Mouse (Mus musculus) fat pad, adult 2 months (tissue): ENCODE measurements around the gene Sgms1.

Source experiments
- DNase-seq: peaks from one replicate; pipeline ENCODE4 v3.0.0-alpha.2; 2011; ENCODE audit warnings: low read depth, low spot score; ENCODE audit errors: extremely low read depth

Gene Sgms1

DNA sequence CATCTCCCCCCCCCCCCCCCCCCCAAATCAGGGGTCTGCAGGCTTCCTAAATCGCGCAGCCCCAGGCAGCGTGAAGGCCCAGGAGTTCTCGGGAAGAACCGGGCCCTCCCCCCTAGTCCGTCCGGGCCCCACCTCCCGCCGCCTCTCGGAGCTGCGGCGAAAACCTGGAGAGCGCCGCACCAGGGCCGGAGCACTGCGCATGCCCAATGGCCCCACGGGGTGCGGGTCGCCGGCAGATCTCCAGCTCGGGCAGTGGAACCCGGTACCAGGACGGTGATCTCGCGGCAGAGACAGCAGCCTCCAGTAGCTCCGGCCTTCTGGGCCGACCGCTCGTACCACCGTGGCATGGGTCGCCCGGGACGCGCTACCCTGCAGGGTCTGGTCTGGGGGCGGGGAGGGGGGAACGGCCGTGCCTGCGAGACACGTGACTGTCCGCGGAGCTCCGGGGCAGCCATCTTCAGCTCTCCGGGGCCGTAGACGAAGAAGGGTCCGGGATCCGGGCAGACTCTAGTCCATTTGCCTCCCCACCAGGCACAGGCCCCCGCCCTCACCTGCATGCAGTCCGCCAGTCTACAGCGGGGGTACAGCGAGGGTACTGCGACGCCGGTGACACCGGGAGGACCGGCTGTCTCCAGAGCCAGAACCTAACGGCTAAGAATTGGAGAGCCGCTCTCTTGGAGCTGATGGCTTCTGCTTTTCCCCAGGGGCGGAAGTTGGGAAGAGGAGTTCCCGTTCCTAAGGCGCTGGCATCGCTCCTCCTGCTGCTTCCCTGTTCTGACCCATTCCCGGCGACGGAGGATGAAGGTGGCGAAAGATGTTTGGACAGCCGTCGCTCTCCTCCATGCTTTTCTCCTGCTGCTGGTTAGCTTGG, at the start of gene Sgms1:
Gene Sgms1 (minus strand): TSS at position 714 of the 871 bp plus-strand sequence.
- DNase-seq, result no peak

DNA sequence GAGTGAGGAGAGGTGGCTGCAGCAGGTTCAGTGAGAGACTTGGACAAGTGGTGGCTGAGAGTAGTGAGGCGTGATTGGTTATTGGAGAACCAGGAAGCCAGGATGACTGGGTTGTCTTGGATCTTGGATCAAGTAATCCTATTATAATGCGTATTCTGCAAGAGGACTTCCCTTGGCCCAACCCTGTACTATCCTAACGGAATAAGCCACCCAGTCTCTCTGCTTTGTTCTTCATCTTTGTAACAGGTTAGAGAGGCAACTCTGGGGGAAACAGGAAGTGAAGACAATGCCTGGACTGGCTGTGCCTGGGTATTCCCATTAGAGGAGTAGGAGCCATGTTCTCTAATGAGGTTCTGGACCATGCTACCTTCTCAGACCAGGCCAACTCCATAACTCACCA, 36.3 kb upstream of the Sgms1 start:
- DNase-seq, result no peak

DNA sequence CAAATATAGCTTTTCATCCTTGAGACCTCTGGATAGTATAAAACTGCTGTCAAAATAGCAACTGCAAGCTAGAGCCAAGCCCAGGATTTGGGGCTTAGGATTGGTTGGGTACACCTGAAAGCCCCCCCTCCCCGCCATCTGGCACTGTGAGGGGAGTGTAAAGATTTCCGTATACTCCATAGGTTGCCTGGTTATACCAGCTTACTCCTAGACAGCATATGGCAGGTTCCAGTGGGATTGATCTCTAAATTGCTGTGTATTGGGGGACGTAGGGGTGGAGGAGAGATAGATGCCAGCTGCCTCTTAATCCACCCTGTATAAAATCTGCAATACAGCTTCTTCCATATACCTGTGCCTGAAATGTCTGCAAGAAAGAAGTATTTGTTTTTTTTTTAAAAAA, 35.2 kb upstream of the Sgms1 start:
- no peak for DNase-seq

DNA sequence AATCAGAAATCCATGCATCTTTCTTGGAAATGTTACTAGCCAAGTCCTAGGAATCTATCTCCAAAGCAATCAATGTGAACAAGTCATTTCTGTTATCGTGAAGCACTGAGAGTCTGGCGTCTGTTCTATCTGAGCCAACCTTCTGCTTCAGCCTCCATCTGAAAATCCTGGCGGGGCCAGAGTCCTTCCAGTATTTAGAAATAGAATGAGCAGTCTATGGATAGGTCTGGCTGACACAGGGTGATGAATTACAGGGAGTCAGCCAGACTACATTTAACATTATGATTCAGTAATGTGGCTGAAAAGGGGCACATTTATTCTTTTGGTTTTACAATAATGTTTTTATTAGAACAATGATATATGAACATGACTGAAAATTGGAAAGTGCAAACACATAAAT, 29.6 kb upstream of the Sgms1 start:
- DNase-seq, result no peak

DNA sequence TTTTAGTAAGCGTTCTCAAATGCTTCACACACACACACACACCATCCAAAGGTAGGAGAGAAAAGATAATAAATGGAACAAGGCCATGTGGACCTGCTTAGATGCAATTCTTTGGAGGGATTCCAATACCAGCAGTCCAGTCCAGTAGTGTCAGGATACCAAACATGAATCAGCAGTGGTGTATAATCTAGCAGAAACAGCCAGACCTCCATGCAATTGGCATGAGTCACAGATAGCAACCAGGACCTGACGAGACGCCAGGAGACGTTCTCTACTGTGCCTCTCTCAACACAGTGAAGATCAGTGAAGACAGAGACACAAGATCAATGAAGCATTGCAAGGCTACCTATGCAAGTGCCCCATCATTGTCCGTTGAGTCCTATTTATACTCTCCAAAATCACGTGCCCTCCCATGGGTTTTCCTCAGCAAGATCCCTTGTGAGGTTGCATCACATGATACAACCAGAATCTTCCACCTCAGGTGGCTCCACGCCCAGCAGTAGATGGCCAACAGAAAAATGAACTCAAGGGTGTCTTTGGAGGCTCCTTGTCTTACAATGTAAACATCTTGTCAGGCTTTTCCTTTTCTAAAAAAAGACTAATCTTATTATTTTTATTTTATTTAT, 27.3 kb upstream of the Sgms1 start:
- DNase-seq, result no peak

DNA sequence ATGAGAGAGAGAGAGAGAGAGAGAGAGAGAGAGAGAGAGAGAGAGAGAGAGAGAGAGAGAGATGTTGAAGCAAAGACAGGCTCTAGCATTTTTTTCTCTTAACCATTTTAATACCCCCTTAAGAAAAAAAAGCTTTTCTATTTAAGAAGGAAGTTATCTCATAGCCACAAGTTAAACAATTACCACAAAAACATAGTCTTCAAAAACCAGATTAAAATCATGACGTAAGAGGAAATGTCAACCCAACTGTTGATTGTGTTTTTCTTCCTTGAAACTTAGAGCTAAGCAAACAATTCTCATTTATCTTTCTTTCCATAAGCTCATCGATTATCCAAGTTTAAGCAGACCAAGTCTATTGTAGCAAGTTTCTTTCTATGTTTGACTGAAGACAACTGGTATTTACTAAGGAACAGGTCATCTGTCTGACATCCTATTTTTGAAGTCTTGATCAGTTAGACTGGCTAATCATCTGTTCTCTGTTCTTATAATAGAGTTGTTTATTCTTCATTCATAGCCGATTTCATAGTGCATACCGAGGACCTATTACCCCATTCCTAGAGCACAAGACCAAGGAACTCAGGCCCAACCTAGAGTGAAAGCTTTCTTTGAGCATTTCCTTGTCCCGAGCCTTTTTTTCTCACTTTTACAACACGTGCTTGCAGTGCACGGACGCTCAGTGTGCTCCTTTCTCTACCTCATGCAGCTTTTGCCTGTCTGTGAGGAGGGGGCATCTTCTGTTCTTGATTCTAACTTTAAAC, 20.3 kb upstream of the Sgms1 start:
- no peak for DNase-seq

DNA sequence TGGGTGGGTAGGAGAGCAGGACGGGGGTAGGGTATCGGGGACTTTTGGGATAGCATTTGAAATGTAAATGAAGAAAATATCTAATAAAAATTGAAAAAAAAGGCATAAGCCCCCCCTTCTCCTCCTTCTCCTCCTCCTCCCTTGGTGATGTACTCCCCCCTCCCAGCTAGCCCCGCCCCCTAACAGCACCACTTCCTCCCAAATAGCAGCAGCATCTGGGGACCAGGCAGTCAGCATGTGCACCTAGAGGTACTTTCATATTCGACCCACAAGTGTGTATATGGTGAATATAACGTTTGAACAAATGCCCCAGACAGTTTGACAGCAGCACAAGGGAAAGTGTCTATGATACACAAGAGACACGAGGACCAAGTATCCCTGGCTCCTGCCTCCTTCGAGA, 17.2 kb upstream of the Sgms1 start:
- DNase-seq, result no peak

DNA sequence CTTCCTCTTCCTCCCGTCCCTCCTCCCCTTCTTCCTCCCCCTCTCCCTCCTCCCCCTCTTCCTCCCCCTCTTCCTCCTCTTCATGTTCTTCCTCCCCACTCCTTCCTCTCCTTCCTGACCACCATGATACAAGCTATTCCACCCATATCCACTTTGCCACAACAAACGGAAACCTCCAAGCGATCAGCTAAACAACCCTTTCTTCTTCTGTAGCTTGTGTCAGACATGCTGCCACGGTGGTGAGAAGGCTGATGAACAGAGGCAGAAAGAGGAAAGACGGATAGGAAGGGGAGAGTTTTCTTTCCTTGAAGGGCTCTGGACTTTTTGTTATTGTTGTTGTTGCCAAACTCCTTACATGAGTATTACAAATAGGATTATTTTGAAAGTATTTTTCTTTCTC, 14.9 kb upstream of the Sgms1 start:
- no peak for DNase-seq

DNA sequence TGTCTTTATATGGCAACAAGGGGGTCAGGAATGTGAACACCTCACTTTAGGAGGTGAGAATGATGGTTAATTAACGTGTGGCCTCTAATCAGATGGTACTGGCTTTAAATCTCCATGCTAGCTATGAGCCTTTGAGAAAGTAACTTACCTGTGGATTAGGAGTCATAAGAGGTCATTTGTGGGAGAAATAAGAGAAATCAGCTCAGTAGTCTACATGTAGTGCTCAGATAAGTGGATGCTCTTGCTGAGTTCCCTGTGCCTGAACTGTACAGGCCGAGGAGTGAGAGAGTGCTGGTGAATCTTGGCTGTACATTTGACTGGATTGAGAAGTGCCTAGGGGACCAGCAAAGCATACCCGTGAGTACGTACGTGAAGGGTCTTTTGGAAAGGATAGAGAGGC, 14.3 kb upstream of the Sgms1 start:
- DNase-seq, result no peak

DNA sequence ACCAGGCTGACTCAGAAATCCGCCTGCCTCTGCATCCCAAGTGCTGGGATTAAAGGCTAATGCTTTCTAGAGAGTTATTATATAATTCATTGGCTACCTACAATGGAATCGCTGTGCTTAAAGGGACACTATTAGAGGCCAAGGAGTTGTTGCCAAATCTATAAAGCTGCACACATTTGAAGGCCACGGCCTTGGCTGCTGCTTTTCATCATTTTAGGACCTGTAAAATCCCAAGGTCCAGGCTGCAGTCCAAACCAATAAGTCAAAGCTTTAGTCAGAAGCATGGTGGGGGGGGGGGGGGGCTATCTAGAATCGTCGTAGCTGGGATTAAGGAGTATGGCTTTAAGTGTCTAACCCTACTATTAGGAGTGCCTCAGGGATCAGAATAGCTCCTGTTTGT, 9.0 kb upstream of the Sgms1 start:
- no peak for DNase-seq

DNA sequence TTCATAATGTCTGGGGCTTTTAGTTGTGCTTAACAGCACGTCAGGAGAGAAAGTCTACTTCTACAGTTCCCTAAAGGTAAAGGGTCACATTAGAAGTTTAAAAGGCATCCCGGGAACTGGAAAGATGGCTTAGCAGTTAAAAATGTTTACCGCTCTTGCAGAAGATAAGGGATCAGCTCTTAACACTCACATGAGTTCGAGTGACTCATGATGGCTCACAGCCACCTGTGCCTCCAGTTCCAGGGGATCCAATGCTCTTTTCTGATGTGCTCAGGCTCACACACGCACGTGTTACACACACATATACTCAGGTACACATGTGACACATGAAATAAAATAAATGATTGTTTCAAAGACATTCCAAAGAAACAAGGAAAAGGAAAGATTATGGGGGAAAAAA, 6.8 kb upstream of the Sgms1 start:
- DNase-seq, result no peak

DNA sequence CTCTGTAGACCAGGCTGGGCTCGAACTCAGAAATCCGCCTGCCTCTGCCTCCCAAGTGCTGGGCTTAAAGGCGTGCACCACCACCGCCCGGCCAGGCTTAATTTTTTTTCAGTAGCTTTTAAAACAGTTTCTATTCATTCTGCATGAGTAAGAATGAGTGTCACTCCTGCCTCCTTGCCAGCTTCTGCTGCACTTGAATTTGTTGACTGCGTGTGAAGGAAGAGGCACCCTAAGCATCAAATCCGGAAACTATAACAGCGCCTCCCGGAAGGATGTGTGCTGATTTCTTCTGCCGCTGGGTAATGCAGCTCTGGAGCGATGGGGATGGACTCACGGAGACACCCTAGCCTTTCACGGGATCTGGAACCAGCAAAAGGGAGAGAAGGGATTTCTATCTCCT, 5.3 kb upstream of the Sgms1 start:
- no peak for DNase-seq

DNA sequence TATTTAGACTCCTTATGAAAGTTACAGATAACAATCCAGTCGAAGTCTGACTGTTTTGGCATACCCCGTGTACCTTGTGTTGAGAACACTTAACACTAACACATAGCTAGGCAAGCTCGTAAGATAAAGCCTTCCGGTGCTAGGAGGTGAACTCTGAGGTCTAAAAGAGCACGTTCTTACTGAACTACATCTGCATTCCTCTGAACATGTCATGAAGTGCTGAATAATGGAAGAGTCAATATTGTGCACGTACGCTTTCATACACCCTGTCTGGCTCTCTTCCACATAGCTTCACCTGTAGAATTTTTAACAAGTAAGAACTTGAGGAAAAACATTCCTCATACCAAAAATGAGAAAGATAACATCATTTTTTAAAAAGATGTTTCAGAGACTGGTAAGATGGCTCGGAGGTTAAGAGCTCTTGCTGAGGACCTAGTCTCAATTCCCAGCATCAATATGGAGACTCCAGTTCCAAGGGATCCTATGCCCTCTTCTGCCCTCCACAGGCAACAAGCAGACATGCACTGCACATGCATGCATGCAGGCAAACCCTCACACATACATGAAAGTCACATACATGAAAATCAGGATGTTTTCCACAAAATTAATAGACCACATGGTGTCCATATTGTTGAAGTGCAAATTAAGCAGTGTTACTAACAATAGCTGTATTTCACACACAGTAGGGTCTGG, 4.4 kb upstream of the Sgms1 start:
- no peak for DNase-seq

DNA sequence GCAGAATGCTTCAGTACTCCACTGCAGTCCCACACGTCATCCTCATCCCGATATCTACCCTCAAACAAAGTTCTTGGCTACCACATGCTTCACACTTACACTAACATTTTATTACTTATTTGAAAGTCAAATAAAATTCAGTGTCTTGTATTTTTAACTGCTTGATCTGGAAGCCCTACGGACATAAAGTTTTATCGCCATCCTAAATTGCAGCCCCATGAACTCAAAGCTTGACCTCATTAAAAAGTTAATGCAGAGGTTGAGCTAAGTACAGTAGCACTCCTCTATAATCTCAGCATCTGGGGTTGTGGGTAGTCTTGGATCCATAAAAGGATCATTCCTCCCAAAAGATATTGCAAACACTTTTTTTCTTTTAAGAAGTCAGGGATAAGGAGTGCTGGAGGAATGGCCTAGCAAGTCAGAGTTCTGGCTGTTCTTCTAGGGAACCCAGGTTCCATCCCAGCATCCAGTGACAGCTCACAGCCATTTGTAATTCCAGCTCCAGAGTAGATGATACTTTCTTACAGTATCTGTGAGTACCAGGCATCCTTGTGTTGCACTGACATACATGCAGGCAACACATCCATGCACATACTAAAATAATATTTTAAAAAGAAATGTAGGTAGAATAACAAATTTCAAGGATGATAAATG, 3.7 kb upstream of the Sgms1 start:
- DNase-seq, result no peak

DNA sequence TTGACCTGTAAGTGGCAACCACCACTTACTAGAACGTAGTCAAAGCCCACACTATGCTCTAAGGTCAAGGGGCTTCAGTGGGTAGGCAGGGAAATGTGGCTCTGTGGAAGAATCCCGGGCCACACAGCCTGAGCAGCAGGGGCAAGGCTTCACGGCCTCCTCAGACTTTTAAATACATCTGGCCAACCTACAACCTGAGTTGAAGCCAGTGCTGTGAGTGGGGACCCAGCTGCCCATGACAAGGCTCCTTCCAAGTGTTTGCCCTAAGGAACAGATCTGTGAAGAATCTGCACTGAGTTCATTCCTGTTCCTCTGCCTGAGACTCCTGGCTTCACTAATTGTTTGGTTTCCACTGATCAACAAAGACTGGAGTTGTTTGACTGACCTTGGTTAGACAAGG, 1.9 kb upstream of the Sgms1 start:
- no peak for DNase-seq

DNA sequence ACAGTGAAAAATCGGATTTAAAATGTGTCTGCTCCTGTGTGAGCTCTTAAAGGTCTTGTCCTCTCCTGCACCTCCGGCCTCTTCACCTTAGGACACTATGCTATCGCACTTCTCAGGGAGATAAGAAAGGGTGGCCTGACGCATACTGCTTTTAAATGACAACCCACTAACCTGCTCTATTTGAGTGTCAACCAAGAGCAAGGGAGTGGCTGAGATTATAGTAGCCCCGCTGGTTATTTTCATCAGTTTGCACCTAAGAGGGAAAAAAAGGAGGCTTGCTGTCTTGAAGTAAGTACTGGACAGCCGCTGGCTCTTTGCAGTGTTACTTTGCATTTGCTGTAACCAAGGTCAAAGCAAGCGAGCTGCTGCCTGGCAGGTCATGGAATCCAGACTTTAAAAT, 602 bp upstream of the Sgms1 start:
- no peak for DNase-seq

DNA sequence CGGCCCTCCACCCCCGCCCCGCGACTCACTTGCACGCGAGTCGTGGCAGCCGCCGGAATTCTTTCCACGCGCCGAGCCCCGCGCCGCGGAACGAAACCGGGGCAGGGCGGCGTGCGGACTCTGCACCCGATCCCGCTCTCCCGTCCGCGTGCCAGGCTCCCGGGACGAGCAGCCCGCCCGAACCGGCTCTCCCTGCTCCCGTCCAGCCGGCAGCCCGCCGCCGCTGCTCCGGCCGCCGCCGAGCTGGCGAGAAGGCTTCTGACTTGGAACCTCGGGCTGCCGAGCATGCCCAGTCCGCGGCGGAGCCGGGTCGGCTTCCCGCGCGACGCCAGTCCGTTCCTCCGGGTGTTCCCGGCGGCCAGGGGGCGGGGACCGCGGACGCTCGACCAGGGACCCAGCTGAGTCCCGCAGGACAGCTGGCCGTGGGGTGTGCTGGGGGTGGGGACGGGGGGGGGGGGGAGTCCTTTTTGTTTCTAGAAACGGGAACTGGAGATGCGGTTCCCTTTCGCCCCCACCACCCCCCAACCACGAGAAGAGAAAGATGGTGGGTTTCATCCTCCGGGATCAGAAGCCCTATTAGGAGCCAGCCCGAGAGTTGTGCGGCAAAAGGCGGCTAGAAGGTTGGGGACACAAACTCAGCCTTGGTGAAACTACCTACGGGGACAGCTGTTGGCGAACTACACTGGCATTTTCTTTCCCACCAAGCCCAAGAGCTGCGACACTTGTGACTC, 1.2 kb downstream of the Sgms1 start:
- DNase-seq, result no peak

DNA sequence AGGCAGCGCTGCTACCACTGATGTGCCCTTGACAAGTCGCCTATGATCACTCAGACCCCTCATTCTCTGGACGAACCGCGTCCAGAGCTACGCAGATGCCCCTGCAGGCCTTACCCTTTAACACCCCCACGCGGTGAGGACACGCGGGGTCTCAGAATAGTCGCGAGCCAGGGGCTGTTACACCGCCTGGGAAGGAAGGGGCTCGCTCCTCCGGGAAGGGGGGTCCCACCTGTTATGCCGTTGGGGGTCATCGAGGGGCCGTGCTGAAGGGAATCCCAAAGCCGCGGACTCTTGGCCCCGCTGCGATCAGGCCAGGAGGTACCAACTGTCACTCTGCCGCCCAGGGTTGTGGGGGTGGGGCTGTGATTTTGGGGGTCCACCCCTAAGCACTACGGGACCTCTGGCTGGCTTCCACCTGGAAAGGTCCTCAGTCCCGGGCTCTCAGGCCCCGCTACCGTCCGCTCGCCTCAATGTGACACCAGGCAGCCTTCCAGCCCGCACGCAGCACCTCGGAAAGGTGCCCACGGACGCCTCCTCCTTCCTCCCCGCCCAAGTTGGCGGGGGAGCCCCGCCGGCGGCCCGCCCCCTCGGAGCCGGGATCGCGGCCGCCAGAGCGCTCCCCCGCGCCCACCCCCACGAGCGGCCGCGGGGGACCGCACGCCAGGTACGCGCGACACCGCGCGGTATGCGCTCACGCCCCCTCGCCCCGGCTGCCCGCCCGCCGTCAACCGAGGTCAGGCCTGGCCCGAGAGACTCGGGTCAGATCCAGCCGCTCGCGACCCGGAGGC, 1.9 kb downstream of the Sgms1 start:
- DNase-seq, result no peak
